Mouse (Mus musculus) neural tube, embryonic 12.5 days (tissue): ENCODE measurements around the gene Taar4. TPM values are rescaled to one million over a fixed set of nuclear protein-coding genes. Genes with fewer than 3 reads are reported as not detected.
A peak's percentile ranks its signal among the peaks of the same experiment; 100 is the strongest.

Experiments
- ATAC-seq: fragments of 200-750 bp; cut with Nextera tagmentation; 2 replicates; pipeline ENCODE4 v1.8.0; 2017; ENCODE audit warnings: low read depth, mild to moderate bottlenecking, moderate TSS enrichment, moderate library complexity; ENCODE audit not compliant: low FRiP score
- H3K27ac ChIP-seq: fragments of 300-500 bp; sonication (generic); 2 replicates; pipeline ENCODE4 v1.5.1; 2016
- H3K27me3 ChIP-seq: fragments of 300-500 bp; sonication (generic); replicated peaks from 2 replicates; pipeline ENCODE4 v1.6.1; 2016; ENCODE audit warnings: mild to moderate bottlenecking
- H3K36me3 ChIP-seq: fragments of 300-500 bp; sonication (generic); 2 replicates; pipeline ENCODE4 v1.6.1; 2016; ENCODE audit warnings: mild to moderate bottlenecking
- H3K4me1 ChIP-seq: fragments of 300-500 bp; sonication (generic); 2 replicates; pipeline ENCODE4 v1.6.1; 2016
- H3K4me2 ChIP-seq: fragments of 300-500 bp; sonication (generic); replicated peaks from 2 replicates; pipeline ENCODE4 v1.6.1; 2016; ENCODE audit warnings: mild to moderate bottlenecking
- H3K4me3 ChIP-seq: fragments of 300-500 bp; sonication (generic); 2 replicates; pipeline ENCODE4 v1.5.1; 2016
- H3K9ac ChIP-seq: fragments of 300-500 bp; sonication (generic); 2 replicates; pipeline ENCODE4 v1.6.1; 2016; ENCODE audit warnings: mild to moderate bottlenecking
- H3K9me3 ChIP-seq: fragments of 300-500 bp; sonication (generic); 2 replicates; pipeline ENCODE4 v1.6.1; 2016; ENCODE audit warnings: mild to moderate bottlenecking
- WGBS: fragments of 180-500 bp; shearing (Covaris S2); methylation state at CpG from one replicate; pipeline ENCODE4 v1.1.7; 2016; 5-methylcytosine and 5-hydroxymethylcytosine counted together
- polyA plus RNA-seq: library from polyadenylated mRNA; unstranded; fragments of >200 nt; fragmentation: Nextera tagmentation; extraction: Ambion mirVana; gene quantifications from 2 replicates; pipeline ENCODE4 v1.2.1, GENCODE M21; 2016

Taar4 gene
- polyA plus RNA-seq: not detected in 2 replicates

DNA sequence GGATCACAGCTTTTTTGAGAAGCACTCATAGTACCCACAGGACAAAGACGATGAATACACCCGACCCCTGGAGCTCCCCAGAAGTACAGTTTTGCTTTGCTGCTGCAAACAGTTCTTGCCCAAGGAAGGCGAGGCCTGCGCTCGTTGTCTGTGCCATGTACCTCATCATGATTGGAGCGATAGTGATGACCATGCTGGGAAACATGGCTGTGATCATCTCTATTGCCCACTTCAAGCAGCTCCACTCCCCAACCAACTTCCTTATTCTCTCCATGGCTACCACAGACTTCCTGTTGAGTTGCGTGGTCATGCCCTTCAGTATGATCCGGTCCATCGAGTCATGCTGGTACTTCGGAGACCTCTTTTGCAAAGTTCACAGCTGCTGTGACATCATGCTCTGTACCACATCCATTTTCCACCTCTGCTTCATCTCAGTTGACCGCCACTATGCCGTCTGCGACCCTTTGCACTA is at the start of gene Taar4:
TSS of gene Taar4 (plus strand) at position 51 of the 472 bp plus-strand sequence.
- Histone ChIP-seq H3K9me3 (no peaks in the 10 kb centered on the region), H3K4me1 (no peaks in the 10 kb centered on the region), H3K27me3 (no peaks in the 10 kb centered on the region), H3K9ac (no peak within 1 kb of the TSS), H3K27ac (no peak within 1 kb of the TSS), H3K4me2 (no peak within 1 kb of the TSS), H3K36me3 (no peaks in the 10 kb centered on the region), H3K4me3 (no peak within 1 kb of the TSS)
- 89% methylated on average over 13 of the region's 13 CpGs for whole genome bisulfite sequencing
- ATAC-seq: no peak

DNA sequence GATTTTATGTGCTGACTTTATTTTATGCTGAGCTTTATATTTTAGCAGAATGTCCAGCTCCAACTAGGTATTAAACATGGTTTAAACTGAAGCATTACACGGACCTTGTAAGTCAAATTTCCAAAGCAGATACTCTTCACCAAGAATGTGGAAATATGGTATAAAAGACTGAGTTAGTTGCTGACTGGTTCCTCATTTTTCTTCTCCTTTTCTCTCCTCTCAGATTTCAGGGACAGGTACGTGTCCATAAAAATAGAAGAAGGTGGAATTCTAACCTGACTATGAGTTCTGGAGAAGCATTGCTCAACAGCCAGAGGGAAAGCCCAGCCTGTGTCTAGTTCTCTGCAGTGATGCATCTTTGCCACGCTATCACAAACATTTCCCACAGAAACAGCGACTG is 40.2 kb upstream of the Taar4 start, which contains the start of gene Taar1:
TSS of gene Taar1 (plus strand) at position 301 of the 400 bp plus-strand sequence.
- Histone ChIP-seq H3K4me1 (no peaks in the 10 kb centered on the region), H3K27me3 (no peaks in the 10 kb centered on the region), H3K4me2 (no peak within 1 kb of the TSS), H3K4me3 (no peak within 1 kb of the TSS), H3K9ac (no peak within 1 kb of the TSS), H3K9me3 (no peaks in the 10 kb centered on the region), H3K36me3 (no peaks in the 10 kb centered on the region), H3K27ac (no peak within 1 kb of the TSS)
- WGBS: 89% methylated on average over 4 of the region's 4 CpGs
- no peak for ATAC-seq

DNA sequence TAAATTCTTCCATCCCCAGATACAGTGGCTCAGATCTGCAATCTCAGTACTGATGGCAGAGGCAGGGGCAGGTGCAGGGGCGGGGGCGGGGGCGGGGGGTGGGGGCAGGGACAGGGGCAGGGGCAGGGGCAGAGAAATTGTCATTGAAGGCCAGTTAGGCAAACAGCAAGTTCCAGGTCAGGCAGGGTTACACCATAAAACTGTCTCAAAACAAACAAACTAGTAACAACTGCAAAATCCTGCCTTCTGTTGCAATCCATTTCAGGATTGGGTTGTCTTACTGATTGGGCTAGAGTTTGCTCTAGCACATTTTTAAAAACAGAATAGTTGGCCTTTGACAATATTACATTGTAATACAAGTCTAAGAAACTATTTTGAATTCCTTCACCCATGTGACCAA is 37.8 kb upstream of the Taar4 start:
- 59% methylated on average over 3 of the region's 3 CpGs for WGBS
- ATAC-seq: no peak
- no peaks in the 10 kb centered on the region for H3K36me3 ChIP-seq

DNA sequence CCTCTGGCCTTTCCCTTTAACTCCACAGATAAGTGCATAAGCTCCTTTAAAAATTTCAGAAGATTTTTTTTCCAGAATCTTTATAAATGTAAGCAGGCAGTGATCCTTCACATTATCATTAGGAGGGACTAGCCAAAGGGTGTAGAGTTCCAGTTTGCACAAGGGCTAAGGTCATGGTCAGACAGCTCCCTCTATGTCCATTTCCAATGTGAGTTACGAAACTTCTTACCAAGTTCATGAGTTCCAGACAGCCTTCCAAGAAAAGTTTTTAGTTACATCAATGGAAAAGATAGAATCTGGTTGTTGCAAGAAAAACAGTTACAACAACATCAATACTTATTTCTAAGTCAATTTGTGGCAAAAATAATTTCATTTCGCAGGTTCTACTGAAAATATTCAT is 36.4 kb upstream of the Taar4 start:
- Histone ChIP-seq H3K4me3 (no peak overlapping the region), H3K27me3 (no peaks in the 10 kb centered on the region), H3K9me3 (no peaks in the 10 kb centered on the region), H3K4me1 (no peaks in the 10 kb centered on the region), H3K9ac (no peak overlapping the region), H3K36me3 (no peaks in the 10 kb centered on the region), H3K4me2 (no peak overlapping the region), H3K27ac (no peak overlapping the region)
- ATAC-seq: no peak
- 85% methylated on average over 2 of the region's 2 CpGs for WGBS

More for the DNA sequence above, 37.8 kb upstream of the Taar4 start:
- H3K4me1 ChIP-seq: no peaks in the 10 kb centered on the region
- no peak overlapping the region for H3K4me2 ChIP-seq
- H3K4me3 ChIP-seq: no peak overlapping the region
- H3K27me3 ChIP-seq: no peaks in the 10 kb centered on the region
- H3K9me3 ChIP-seq: no peaks in the 10 kb centered on the region
- H3K9ac ChIP-seq: no peak overlapping the region
- H3K27ac ChIP-seq: no peak overlapping the region

DNA sequence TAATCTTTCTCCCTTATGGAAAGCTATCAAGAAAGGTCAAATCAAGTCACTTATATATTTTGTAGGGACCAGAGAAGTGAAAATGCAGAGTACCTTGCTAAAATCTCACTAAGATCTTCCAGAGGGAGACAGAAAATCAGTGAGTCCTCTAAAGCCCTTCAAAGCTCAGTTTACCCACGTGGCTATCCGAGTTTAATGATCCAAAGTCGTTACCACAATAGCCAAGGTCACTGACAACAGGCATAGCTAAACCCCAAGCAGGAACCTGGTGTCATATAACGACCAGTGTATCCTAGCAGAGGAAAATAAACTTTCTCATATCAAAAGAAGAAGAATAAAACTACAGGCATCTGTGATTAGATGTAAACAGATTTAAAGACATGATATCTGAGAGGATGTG is 22.7 kb upstream of the Taar4 start:
- Histone ChIP-seq H3K27me3 (no peaks in the 10 kb centered on the region), H3K9me3 (no peaks in the 10 kb centered on the region), H3K4me1 (no peaks in the 10 kb centered on the region), H3K27ac (no peak overlapping the region), H3K36me3 (no peaks in the 10 kb centered on the region), H3K4me3 (no peak overlapping the region), H3K9ac (no peak overlapping the region), H3K4me2 (no peak overlapping the region)
- no peak for ATAC-seq
- WGBS: 29% methylated on average over 4 of the region's 4 CpGs

DNA sequence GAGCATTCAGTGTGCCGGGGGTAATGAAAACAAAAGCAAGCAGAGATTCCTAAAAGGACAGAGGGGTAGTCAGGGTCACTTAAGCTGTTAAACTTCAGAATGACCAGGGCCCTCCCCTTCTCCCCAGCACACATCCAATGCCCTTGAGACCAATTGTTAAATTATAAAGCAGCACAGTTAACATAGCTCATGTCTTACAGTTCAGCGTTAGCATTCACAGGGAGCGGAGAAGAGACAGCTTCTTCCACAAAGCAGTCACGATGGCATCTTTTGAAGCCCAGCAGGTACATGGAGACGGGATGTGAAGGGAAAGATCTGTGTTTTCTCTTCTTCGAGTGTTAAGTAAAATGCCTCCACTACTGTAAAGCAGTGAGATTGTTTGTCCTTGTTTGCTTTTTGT is 22.0 kb upstream of the Taar4 start, which contains the start of gene Taar2:
TSS of gene Taar2 (plus strand) at position 261 of the 400 bp plus-strand sequence.
- Histone ChIP-seq H3K27ac (no peak within 1 kb of the TSS), H3K36me3 (no peaks in the 10 kb centered on the region), H3K4me1 (no peaks in the 10 kb centered on the region), H3K4me2 (peak within 1 kb of the TSS; percentile 39; the same call in 1 of the 2 replicates), H3K9ac (no peak within 1 kb of the TSS), H3K4me3 (no peak within 1 kb of the TSS), H3K27me3 (no peaks in the 10 kb centered on the region), H3K9me3 (no peaks in the 10 kb centered on the region)
- no peak for ATAC-seq
- WGBS: 21% methylated on average over 6 of the region's 6 CpGs

DNA sequence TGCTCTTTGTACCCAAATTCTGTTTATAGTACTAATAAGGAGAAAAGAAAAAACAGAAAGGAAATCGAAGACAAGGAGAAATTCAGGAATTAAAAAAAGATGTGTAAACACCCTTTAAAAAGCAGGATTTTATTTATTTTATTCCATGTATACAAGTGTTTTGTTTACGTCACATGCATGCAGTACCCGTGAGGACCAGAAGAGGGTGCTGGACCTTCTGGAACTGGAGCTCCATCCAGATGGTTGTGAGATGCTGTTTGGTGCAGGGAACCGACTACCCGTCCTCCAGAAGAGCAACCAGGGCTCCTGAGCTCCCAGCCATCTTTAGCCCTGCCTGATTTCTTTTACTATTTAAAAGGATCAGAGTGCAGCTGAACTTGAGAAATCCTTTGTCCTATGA is 17.8 kb upstream of the Taar4 start:
- Histone ChIP-seq H3K36me3 (no peaks in the 10 kb centered on the region), H3K4me1 (no peaks in the 10 kb centered on the region), H3K27ac (no peak overlapping the region), H3K9ac (no peak overlapping the region), H3K9me3 (no peaks in the 10 kb centered on the region), H3K27me3 (no peaks in the 10 kb centered on the region), H3K4me2 (no peak overlapping the region), H3K4me3 (no peak overlapping the region)
- ATAC-seq: no peak
- 80% methylated on average over 5 of the region's 5 CpGs for WGBS

DNA sequence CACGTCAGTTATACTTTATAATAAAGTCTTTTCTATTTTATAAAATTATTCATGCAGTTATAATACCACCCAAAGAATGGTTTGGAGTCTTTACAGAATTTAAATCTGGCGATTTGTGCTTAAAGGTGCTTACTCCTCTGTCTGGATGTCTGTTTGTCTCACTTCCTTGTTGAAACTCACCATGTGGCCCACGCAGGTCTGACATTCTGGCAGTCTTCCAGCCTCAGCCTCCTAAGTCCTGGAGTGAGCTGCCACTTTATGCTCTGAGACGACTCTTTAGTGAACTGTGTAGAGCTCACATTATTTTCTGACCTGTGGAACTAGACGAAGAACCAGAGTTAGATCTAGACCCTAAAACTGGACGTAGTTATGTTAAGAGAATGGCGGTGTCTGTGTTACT is 12.3 kb upstream of the Taar4 start:
- no peak overlapping the region for H3K4me2 ChIP-seq

DNA sequence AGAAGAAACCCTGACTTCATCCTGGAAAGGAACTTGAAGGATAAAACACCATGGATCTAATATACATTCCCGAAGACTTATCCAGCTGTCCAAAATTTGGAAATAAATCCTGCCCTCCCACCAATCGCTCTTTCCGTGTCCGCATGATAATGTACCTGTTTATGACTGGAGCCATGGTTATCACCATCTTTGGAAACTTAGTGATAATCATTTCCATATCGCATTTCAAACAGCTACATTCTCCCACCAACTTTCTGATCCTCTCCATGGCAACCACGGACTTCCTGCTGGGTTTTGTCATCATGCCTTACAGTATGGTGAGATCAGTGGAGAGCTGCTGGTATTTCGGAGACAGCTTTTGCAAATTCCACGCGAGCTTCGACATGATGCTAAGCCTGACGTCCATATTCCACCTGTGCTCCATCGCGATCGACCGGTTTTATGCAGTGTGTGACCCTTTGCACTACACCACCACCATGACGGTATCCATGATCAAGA is 10.7 kb upstream of the Taar4 start, which contains the start of gene Taar3:
TSS of gene Taar3 (plus strand) at position 51 of the 498 bp plus-strand sequence.
- no peak within 1 kb of the TSS for H3K4me3 ChIP-seq
- H3K27me3 ChIP-seq: no peaks in the 10 kb centered on the region
- 91% methylated on average over 16 of the region's 16 CpGs for WGBS
- no peak within 1 kb of the TSS for H3K27ac ChIP-seq
- no peaks in the 10 kb centered on the region for H3K9me3 ChIP-seq
- H3K36me3 ChIP-seq: no peaks in the 10 kb centered on the region
- ATAC-seq: no peak
- no peak within 1 kb of the TSS for H3K4me2 ChIP-seq
- H3K4me1 ChIP-seq: no peaks in the 10 kb centered on the region
- no peak within 1 kb of the TSS for H3K9ac ChIP-seq

More for the DNA sequence above, 12.3 kb upstream of the Taar4 start:
- no peaks in the 10 kb centered on the region for H3K4me1 ChIP-seq
- H3K9me3 ChIP-seq: no peaks in the 10 kb centered on the region
- WGBS: 79% methylated on average over 7 of the region's 7 CpGs
- H3K27ac ChIP-seq: no peak overlapping the region
- no peak overlapping the region for H3K9ac ChIP-seq
- H3K36me3 ChIP-seq: no peaks in the 10 kb centered on the region
- H3K27me3 ChIP-seq: no peaks in the 10 kb centered on the region
- ATAC-seq: no peak
- no peak overlapping the region for H3K4me3 ChIP-seq

DNA sequence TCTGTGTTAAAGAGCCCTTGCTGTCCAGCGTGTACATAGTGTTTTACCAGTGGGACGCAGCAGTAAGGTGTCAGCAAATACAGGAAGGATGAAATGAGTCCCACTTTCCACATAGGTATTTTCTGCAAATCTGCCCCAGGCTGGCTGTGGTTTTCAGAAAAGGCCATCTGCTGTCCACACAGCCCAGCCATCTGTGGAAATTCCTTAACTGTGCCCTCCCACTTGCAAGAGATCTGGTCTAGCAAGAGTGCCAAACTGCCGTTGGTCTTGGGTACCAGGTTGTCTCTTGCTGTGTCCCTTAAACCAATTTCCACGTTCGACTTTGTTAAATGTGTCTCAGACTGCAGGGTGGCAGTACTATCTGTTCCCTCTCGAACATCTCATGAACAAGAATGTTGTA is 8.6 kb upstream of the Taar4 start:
- H3K27ac ChIP-seq: no peak overlapping the region
- no peak for ATAC-seq
- no peak overlapping the region for H3K4me2 ChIP-seq
- WGBS: 87% methylated on average over 6 of the region's 6 CpGs
- no peaks in the 10 kb centered on the region for H3K9me3 ChIP-seq
- H3K4me1 ChIP-seq: no peaks in the 10 kb centered on the region
- H3K36me3 ChIP-seq: no peaks in the 10 kb centered on the region
- no peak overlapping the region for H3K9ac ChIP-seq
- no peak overlapping the region for H3K4me3 ChIP-seq
- H3K27me3 ChIP-seq: no peaks in the 10 kb centered on the region

DNA sequence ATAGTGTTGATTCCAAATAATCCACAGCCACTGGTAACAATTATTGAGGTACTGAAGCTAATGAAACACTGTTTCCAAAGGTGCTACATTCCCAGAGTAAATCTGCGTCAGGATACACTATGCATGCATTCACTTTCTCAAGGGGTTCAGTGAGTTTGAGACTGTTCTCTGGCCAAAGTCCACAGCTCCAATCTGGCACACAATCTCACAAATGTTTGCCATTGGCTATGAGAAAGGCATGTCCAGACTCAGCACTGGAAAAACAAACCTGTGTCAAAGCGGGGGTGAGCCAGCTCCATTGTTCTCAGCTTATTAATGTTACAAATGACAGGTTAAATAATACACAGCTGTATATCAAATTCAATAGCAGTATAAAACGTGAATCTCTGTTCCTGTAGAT is 1.2 kb upstream of the Taar4 start:
- Histone ChIP-seq H3K4me1 (no peaks in the 10 kb centered on the region), H3K27me3 (no peaks in the 10 kb centered on the region), H3K27ac (no peak overlapping the region), H3K36me3 (no peaks in the 10 kb centered on the region), H3K4me3 (no peak overlapping the region), H3K4me2 (no peak overlapping the region), H3K9me3 (no peaks in the 10 kb centered on the region), H3K9ac (no peak overlapping the region)
- no peak for ATAC-seq
- WGBS: 64% methylated on average over 3 of the region's 3 CpGs

DNA sequence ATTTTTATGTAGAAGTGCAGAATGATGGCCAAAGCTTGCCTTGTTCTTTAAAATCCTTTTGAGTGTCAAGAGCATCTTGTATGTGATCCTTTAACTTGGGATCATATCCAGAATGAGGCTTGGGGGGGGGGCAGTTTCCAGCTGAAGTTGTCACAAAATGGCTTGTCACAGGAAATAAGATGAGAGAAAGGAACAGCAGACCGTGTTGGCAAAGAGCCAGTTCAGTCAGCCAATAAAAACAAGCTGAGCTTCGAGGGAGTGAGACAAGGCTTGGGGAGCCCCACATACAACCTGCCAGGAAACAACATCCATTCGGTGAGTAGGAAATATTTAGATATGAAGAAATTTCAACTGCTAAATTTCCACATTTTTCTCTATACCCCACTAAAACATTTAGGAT is 3.1 kb downstream of the Taar4 start:
- H3K36me3 ChIP-seq: no peaks in the 10 kb centered on the region
- no peaks in the 10 kb centered on the region for H3K27me3 ChIP-seq
- H3K4me2 ChIP-seq: no peak overlapping the region
- no peaks in the 10 kb centered on the region for H3K4me1 ChIP-seq
- no peak overlapping the region for H3K27ac ChIP-seq
- no peak overlapping the region for H3K9ac ChIP-seq
- ATAC-seq: no peak
- no peaks in the 10 kb centered on the region for H3K9me3 ChIP-seq
- no peak overlapping the region for H3K4me3 ChIP-seq
- 66% methylated on average over 3 of the region's 3 CpGs for WGBS

DNA sequence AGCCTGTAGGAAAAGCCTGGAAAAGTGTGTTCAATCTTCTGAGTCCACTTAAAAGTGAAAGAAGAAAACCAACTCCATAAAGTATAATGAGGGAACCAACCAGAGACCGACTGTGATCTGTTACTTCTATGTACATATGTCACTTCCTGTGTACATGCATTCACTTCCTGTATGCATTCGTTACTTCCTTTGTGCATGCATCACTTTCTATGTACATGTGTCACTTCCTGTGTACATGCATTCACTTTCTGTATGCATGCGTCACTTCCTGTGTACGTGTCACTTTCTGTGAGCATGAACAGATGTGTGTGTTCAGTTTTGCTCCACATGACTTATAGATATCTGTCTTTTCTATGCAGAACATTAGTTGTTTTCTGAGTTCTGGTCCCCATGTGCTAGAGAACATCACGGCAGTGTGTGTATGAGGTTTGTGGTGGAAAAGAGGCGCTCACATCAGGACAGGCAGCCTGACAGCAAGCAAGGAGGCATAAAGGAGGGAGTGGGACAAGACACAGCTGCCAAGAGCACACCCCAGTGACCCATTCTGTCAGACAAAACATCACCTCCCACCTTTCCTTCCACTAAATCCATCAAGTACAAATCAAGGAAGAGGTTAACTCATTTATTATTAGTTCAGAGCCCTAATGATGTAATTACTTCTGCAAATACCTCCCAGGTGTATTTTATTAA is 4.8 kb downstream of the Taar4 start:
- H3K4me1 ChIP-seq: no peaks in the 10 kb centered on the region
- H3K4me3 ChIP-seq: no peak overlapping the region
- no peaks in the 10 kb centered on the region for H3K36me3 ChIP-seq
- no peak for ATAC-seq
- H3K9ac ChIP-seq: no peak overlapping the region
- H3K27me3 ChIP-seq: no peaks in the 10 kb centered on the region
- H3K9me3 ChIP-seq: no peaks in the 10 kb centered on the region
- no peak overlapping the region for H3K27ac ChIP-seq
- H3K4me2 ChIP-seq: no peak overlapping the region
- WGBS: 94% methylated on average over 6 of the region's 6 CpGs
